Mouse (Mus musculus) forebrain, embryonic 11.5 days (tissue): Measurements from ENCODE around the gene Qk. TPM values are rescaled to one million over a fixed set of nuclear protein-coding genes. Genes with fewer than 3 reads are reported as not detected.

ENCODE experiments used
- ATAC-seq: fragments of 200-750 bp; cut with Nextera tagmentation; replicated peaks from 2 replicates; pipeline ENCODE4 v1.8.0; 2017; ENCODE audit warnings: moderate TSS enrichment; ENCODE audit not compliant: low FRiP score
- DNase-seq: peaks from one replicate; pipeline ENCODE4 v3.0.0-alpha.2; 2017; ENCODE audit warnings: low spot score
- H3K27ac ChIP-seq: fragments of 300-500 bp; sonication (generic); 2 replicates; pipeline ENCODE4 v1.5.1; 2014; ENCODE audit warnings: low read depth, low read length
- H3K27me3 ChIP-seq: fragments of 300-500 bp; sonication (generic); 2 replicates; pipeline ENCODE4 v1.6.1; 2014; ENCODE audit warnings: mild to moderate bottlenecking, low read length, mixed read lengths; ENCODE audit not compliant: control insufficient read depth, insufficient read depth
- H3K36me3 ChIP-seq: fragments of 300-500 bp; sonication (generic); 2 replicates; pipeline ENCODE4 v1.6.1; 2014; ENCODE audit warnings: mild to moderate bottlenecking, low read length, moderate library complexity, mixed read lengths; ENCODE audit not compliant: control insufficient read depth, insufficient read depth
- H3K4me1 ChIP-seq: fragments of 300-500 bp; sonication (generic); replicated peaks from 2 replicates; pipeline ENCODE4 v1.6.1; 2014; ENCODE audit warnings: low read length, mixed read lengths; ENCODE audit not compliant: control insufficient read depth, insufficient read depth
- H3K4me2 ChIP-seq: fragments of 300-500 bp; sonication (generic); 2 replicates; pipeline ENCODE4 v1.6.1; 2014; ENCODE audit warnings: low read depth, mild to moderate bottlenecking, low read length, moderate library complexity, mixed read lengths; ENCODE audit not compliant: severe bottlenecking
- H3K4me3 ChIP-seq: fragments of 300-500 bp; sonication (generic); 2 replicates; pipeline ENCODE4 v1.5.1; 2014; ENCODE audit warnings: low read depth, low read length
- H3K9ac ChIP-seq: fragments of 300-500 bp; sonication (generic); 2 replicates; pipeline ENCODE4 v1.6.1; 2014; ENCODE audit warnings: low read length
- H3K9me3 ChIP-seq: fragments of 300-500 bp; sonication (generic); 2 replicates; pipeline ENCODE4 v1.6.1; 2016; ENCODE audit warnings: low read length, mixed read lengths; ENCODE audit not compliant: control insufficient read depth
- WGBS: fragments of 180-500 bp; shearing (Covaris S2); extraction: QIAGEN DNeasy Blood & Tissue Kit; methylation state at CpG from one replicate; pipeline ENCODE4 v1.1.7; 2014; 5-methylcytosine and 5-hydroxymethylcytosine counted together
- polyA plus RNA-seq: library from polyadenylated mRNA; unstranded; fragments of >200 nt; fragmentation: Nextera tagmentation; extraction: Ambion mirVana; gene quantifications from 2 replicates; pipeline ENCODE4 v1.2.1, GENCODE M21; 2014

Qk gene
- 64.6 and 66.1 TPM in 2 replicates for polyA plus RNA-seq

DNA sequence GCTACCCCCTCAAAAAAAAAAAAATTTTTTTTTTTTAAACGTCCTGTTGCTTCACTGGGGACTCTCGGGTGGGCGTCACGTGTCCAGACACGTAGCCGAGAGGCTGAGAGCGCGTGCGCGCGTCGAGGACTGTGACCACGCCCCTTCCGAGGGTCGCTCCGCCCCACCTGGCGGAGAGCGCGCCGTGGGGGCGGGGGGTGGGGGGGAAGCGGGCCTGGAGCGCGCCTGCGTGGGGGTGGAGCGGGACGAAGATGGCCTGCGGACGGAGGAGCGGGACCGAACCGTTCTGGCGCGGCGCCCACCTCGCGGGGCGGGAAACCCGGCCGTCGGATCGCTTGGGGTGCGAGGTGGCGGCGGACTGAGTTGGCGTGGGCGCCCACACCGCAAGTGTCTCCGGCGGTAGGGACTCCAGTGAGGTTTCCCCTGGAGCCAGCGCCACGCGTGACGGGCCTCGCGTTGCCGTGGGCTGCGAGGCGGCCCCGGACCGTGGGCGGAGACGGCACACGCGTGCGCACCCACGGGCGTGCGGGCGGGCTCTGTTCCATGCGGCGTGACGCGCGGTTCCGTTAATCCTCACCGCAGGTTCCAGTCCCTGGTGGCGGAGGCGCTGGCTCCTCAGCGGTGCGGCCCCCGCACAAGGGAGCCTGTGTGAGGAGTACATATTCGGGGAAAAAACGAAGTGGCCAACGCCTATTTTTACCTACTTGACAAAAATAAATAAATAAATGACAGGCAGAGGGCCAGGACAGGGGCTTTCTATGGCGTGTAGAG lies at the start of gene Qk:
TSS of gene Qk (minus strand) at position 170 of the 771 bp plus-strand sequence.
- peak; percentile 98 for DNase-seq

DNA sequence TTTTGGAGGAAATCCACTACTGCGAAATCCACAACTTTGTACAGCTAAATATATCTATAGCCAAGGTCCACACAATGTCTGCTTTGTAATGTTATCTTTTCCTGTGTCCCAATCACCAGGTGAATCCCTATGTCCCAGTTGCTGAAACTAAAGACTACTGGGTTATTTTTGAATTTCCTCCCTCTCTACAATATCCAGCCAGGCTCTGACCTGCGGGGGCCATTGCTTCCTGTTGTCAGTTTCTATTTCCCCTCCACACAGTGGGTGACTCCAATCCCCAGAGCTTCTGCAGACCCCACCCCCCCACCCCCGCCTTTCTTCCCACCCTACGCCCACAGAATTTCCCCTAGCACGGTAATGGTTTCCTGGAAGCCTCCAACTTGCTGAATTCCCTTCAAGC lies 47.4 kb upstream of the Qk start:
- Histone ChIP-seq H3K27me3 (no peaks in the 10 kb centered on the region), H3K9ac (no peak overlapping the region), H3K27ac (no peak overlapping the region), H3K4me2 (no peak overlapping the region), H3K4me1 (no peaks in the 10 kb centered on the region), H3K9me3 (no peaks in the 10 kb centered on the region), H3K36me3 (no peaks in the 10 kb centered on the region), H3K4me3 (no peak overlapping the region)
- DNase-seq (no peak), ATAC-seq (no peak)
- 92% methylated on average over 5 of the region's 5 CpGs for WGBS

More for the DNA sequence above, at the start of gene Qk:
- peak; percentile 83 for ATAC-seq
- Histone ChIP-seq H3K4me3 (peak within 1 kb of the TSS; percentile 99), H3K9me3 (no peaks in the 10 kb centered on the region), H3K36me3 (no peaks in the 10 kb centered on the region), H3K4me1 (peaks cover 3% of the 10 kb centered on the region; the same call in 1 of the 2 replicates), H3K9ac (peak within 1 kb of the TSS; percentile 100), H3K27me3 (no peaks in the 10 kb centered on the region), H3K27ac (peak within 1 kb of the TSS; percentile 99), H3K4me2 (peak within 1 kb of the TSS; percentile 61)
- under 1% methylated on average over 85 of the region's 86 CpGs for WGBS

DNA sequence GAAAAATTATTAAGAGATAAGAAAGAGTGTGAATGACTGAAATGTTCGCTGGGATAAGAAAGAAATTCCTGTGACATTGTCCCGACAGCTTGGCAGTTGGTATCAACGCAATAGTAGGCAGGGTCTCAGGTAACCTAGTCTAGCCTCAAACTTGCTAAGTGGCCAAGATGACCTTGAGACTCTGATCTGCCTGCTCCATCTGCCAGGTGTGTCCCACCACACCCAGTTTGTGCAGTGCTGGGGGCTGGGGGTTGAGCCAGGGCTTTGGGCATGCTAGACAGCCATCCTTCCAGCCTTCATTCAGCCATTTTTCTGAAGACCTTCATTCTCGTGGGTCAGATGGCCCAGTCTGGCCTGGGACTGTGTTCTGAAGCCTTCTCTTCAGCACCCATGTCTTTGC lies 46.9 kb upstream of the Qk start:
- DNase-seq (no peak), ATAC-seq (no peak)
- H3K27ac ChIP-seq = no peak overlapping the region
- no peak overlapping the region for H3K4me2 ChIP-seq
- no peak overlapping the region for H3K4me3 ChIP-seq
- no peaks in the 10 kb centered on the region for H3K36me3 ChIP-seq
- no peak overlapping the region for H3K9ac ChIP-seq
- H3K9me3 ChIP-seq = no peaks in the 10 kb centered on the region
- no peaks in the 10 kb centered on the region for H3K27me3 ChIP-seq
- H3K4me1 ChIP-seq = no peaks in the 10 kb centered on the region
- 82% methylated on average over 4 of the region's 4 CpGs for WGBS

DNA sequence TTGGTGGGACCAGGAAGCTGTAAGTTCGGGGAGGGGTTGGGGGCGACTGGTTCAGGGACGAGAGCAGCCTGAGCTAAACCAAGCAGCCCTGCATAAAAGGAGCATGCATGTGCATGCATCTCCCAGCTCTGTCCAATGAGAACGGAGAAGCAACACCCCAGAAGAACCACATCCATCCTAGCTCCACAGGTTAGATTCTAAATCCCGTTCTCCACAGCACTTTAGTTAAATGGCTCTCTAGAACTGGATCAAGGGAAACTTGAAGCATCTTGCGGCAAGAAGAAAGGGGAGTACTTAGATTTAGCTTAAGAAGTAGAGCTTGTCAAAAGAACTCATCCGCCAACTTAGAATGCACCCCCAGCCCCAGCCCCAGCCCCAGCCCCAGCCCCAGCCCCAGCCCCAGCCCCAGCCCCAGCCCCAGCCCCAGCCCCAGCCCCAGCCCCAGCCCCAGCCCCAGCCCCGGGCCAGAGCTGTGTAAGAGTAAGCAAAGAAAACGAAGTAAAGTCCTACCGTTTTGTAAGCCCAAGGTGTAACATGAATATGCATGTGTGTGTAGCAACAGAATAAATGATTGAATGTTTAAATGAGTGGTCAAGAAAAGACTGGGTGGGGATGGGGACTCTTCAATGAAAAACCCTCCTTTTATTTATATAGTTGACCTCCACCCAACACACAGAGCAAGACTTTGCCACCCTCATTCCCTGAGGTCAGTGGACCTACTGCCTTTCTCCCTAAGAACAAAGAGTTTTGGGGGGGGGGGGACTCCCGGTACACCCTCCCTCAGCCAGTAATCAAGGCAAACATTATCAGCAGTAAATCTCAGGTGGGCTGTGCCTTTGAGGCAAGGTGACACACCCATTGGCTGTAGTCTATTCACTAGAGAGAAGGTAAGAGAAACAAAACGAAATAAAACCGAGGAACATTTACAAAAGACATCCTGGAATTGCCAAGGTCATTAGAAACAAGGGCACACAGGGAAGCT lies 46.1 kb upstream of the Qk start:
- WGBS = 75% methylated on average over 13 of the region's 13 CpGs
- H3K36me3 ChIP-seq = no peaks in the 10 kb centered on the region
- no peak overlapping the region for H3K9ac ChIP-seq
- H3K4me3 ChIP-seq = no peak overlapping the region
- no peak for DNase-seq
- H3K9me3 ChIP-seq = no peaks in the 10 kb centered on the region
- H3K27me3 ChIP-seq = no peaks in the 10 kb centered on the region
- no peak overlapping the region for H3K27ac ChIP-seq
- no peaks in the 10 kb centered on the region for H3K4me1 ChIP-seq
- no peak overlapping the region for H3K4me2 ChIP-seq
- no peak for ATAC-seq

DNA sequence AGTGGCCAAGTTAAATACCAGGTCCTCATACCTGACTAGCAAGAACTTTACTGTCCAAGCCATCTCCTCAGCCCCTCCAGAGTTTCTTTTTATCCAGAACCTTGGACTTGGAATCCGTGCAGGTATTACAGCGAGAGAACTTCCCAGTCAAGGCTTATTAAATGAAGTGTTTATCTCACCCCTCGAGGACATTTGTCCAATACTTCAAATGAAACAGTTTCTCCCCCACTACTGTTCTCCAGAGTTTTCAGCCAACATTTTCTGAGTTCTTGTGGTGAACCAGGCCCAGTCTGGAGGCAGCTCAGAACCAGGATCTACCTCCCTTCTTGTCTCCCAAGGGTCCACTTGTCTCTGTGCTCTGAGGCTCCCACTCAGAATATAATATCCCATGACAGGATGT lies 43.5 kb upstream of the Qk start:
- DNase-seq = no peak
- 96% methylated on average over 3 of the region's 3 CpGs for WGBS

DNA sequence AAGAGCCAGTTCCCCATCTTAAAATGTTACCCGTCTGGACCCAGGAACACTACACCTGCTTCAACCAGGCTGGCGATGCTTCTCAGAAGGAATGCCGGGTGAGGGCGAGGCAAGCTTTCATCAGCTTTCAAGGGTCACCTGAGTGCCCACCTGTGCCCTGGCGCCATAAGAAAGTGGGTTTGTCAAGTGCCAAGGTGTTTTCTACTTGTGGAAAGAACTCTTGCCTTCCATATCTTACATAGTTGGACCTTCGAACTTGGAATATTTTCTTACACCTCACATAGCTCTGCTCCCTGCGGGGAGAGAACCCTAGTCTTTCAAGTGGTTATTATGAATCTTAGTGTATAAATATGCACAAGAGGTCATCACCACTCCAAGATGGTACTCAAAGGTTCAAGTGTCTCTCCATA lies 42.2 kb upstream of the Qk start:
- no peak overlapping the region for H3K4me2 ChIP-seq
- no peaks in the 10 kb centered on the region for H3K4me1 ChIP-seq
- no peak for ATAC-seq
- no peaks in the 10 kb centered on the region for H3K9me3 ChIP-seq
- 93% methylated on average over 7 of the region's 7 CpGs for WGBS
- no peaks in the 10 kb centered on the region for H3K27me3 ChIP-seq
- H3K36me3 ChIP-seq = no peaks in the 10 kb centered on the region
- H3K27ac ChIP-seq = no peak overlapping the region
- DNase-seq = no peak
- no peak overlapping the region for H3K4me3 ChIP-seq
- H3K9ac ChIP-seq = no peak overlapping the region

More for the DNA sequence above, 43.5 kb upstream of the Qk start:
- Histone ChIP-seq H3K9ac (no peak overlapping the region), H3K4me3 (no peak overlapping the region), H3K27ac (no peak overlapping the region), H3K36me3 (no peaks in the 10 kb centered on the region), H3K9me3 (no peaks in the 10 kb centered on the region), H3K4me1 (no peaks in the 10 kb centered on the region), H3K27me3 (no peaks in the 10 kb centered on the region), H3K4me2 (no peak overlapping the region)
- no peak for ATAC-seq

DNA sequence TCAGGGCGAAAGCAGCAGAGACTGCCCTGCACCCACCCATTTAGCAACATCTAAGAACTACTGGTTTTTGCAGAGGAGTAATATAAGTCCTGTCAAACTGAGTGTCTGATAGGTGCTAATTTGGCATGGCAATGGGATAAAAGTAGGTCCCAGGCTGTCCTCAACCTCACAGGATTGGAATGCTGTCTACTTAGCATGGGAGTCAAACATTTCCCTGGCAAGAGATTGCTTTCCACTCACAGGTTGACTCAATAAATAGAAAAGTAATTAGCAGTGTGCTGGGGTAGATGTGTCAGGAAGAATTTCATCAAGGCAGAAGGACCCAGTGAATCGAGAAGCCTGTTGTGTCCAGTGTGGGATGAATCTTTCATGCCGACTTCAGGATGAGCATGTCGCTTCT lies 41.1 kb upstream of the Qk start:
- H3K9ac ChIP-seq = no peak overlapping the region
- H3K27ac ChIP-seq = no peak overlapping the region
- ATAC-seq = no peak
- H3K4me2 ChIP-seq = no peak overlapping the region
- H3K4me3 ChIP-seq = no peak overlapping the region
- WGBS = 76% methylated on average over 4 of the region's 4 CpGs
- 0 out of 2 replicates have a peak, but pooled peaks cover 2% of the 10 kb centered on the region for H3K4me1 ChIP-seq
- H3K9me3 ChIP-seq = no peaks in the 10 kb centered on the region
- no peaks in the 10 kb centered on the region for H3K27me3 ChIP-seq
- no peaks in the 10 kb centered on the region for H3K36me3 ChIP-seq
- DNase-seq = no peak

DNA sequence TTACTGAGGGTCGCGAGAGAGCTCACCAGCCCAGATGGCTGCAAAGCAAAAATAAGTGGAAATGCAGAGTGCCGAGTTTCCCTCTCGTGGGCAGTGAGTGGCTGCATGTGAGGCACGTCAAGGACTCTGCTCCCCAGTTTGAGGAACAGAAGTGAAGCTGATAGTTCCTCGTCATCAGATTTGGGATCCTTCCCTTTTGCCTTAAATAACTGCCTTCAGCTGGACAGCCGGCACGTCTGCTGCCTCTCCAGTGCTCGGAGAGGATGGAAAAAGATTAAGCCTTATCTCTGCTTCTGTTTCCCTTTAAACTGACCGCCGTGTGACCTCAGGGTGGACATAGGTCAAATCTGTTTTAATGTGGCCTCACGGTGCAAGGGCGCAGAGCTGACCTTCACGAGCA lies 39.8 kb upstream of the Qk start:
- no peaks in the 10 kb centered on the region for H3K9me3 ChIP-seq
- no peak overlapping the region for H3K4me3 ChIP-seq
- no peaks in the 10 kb centered on the region for H3K27me3 ChIP-seq
- H3K4me1 ChIP-seq = 0 out of 2 replicates have a peak, but pooled peaks cover 2% of the 10 kb centered on the region
- H3K36me3 ChIP-seq = no peaks in the 10 kb centered on the region
- H3K9ac ChIP-seq = no peak overlapping the region
- no peak for DNase-seq
- no peak overlapping the region for H3K27ac ChIP-seq
- WGBS = 83% methylated on average over 14 of the region's 14 CpGs
- H3K4me2 ChIP-seq = no peak overlapping the region
- ATAC-seq = no peak
